Mouse (Mus musculus) adrenal gland, postnatal 25 days (tissue): ENCODE measurements around the gene Tdrkh. TPM values are rescaled to one million over a fixed set of nuclear protein-coding genes. Genes with fewer than 3 reads are reported as not detected.

ENCODE experiments used
- DNase-seq: peaks from one replicate; pipeline ENCODE4 v3.0.0; 2021; ENCODE audit warnings: mixed read lengths
- long read RNA-seq: library from polyadenylated mRNA; stranded (forward); transcript quantifications from one replicate; pipeline ENCODE4 v2.0.0, GENCODE M21; 2021
- total RNA-seq: library from RNA; stranded (reverse); gene quantifications from 2 replicates; pipeline ENCODE4 v1.2.3, GENCODE M21; 2021

Gene Tdrkh
- 8.2 and 10.6 TPM in 2 replicates for total RNA-seq
- long read RNA-seq, full-length matches to known transcripts: 7 of 10 reads
- long read RNA-seq, partial matches to known transcripts: 0 of 10 reads
- long read RNA-seq, other reads (novel, unspliced or antisense): 3 of 10 reads

GRCm38 (mm10) chr3:94413031-94413679 lies at the start of gene Tdrkh:
Gene Tdrkh (plus strand): TSS chr3:94413273.
- peak; percentile 94 for DNase-seq

GRCm38 (mm10) chr3:94363291-94364153 lies 49.6 kb upstream of the Tdrkh start:
- DNase-seq: peak; percentile 72

GRCm38 (mm10) chr3:94364154-94364526 lies 48.9 kb upstream of the Tdrkh start:
- no peak for DNase-seq

GRCm38 (mm10) chr3:94366761-94367160 lies 46.3 kb upstream of the Tdrkh start:
- DNase-seq: peak; percentile 70

GRCm38 (mm10) chr3:94367511-94367910 lies 45.6 kb upstream of the Tdrkh start:
- no peak for DNase-seq

GRCm38 (mm10) chr3:94368631-94369030 lies 44.4 kb upstream of the Tdrkh start:
- DNase-seq: no peak

GRCm38 (mm10) chr3:94369709-94370108 lies 43.4 kb upstream of the Tdrkh start:
- DNase-seq: no peak

- DNase-seq: peak; percentile 94
Observed at GRCm38 (mm10) chr3:94371637-94372036, 41.4 kb upstream of the Tdrkh start.

- no peak for DNase-seq
Observed at GRCm38 (mm10) chr3:94372038-94372437, 41.0 kb upstream of the Tdrkh start.

- peak; percentile 62 for DNase-seq
Observed at GRCm38 (mm10) chr3:94372641-94373040, 40.4 kb upstream of the Tdrkh start, which contains the start of gene Rorc. Gene Rorc (plus strand): TSS chr3:94372794.

- no peak for DNase-seq
Observed at GRCm38 (mm10) chr3:94373090-94373489, 40.0 kb upstream of the Tdrkh start.

- peak; percentile 59 for DNase-seq
Observed at GRCm38 (mm10) chr3:94373597-94374011, 39.5 kb upstream of the Tdrkh start.

- DNase-seq: no peak
Observed at GRCm38 (mm10) chr3:94374636-94375035, 38.4 kb upstream of the Tdrkh start.

- no peak for DNase-seq
Observed at GRCm38 (mm10) chr3:94375146-94375545, 37.9 kb upstream of the Tdrkh start.

- no peak for DNase-seq
Observed at GRCm38 (mm10) chr3:94375861-94376260, 37.2 kb upstream of the Tdrkh start.

- no peak for DNase-seq
Observed at GRCm38 (mm10) chr3:94377028-94377923, 35.8 kb upstream of the Tdrkh start.

- no peak for DNase-seq
Observed at GRCm38 (mm10) chr3:94379831-94380510, 33.1 kb upstream of the Tdrkh start.

GRCm38 (mm10) chr3:94382308-94382707 lies 30.8 kb upstream of the Tdrkh start:
- DNase-seq: no peak

- peak; percentile 28 for DNase-seq
Observed at GRCm38 (mm10) chr3:94383476-94383875, 29.6 kb upstream of the Tdrkh start.

GRCm38 (mm10) chr3:94386671-94387070 lies 26.4 kb upstream of the Tdrkh start:
- no peak for DNase-seq

GRCm38 (mm10) chr3:94387391-94387790 lies 25.7 kb upstream of the Tdrkh start:
- DNase-seq: no peak

GRCm38 (mm10) chr3:94388047-94388446 lies 25.0 kb upstream of the Tdrkh start:
- DNase-seq: no peak
